Mouse (Mus musculus) midbrain, postnatal 0 days (tissue): ENCODE data around the gene Ttll13. TPM values are rescaled to one million over a fixed set of nuclear protein-coding genes. Genes with fewer than 3 reads are reported as not detected.

ENCODE experiments used
- ATAC-seq: fragments of 200-750 bp; cut with Nextera tagmentation; 2 replicates; pipeline ENCODE4 v1.8.0; 2017; ENCODE audit warnings: moderate number of reproducible peaks, mild to moderate bottlenecking, moderate TSS enrichment, moderate library complexity; ENCODE audit not compliant: low FRiP score
- DNase-seq: peaks from one replicate; pipeline ENCODE4 v3.0.0-alpha.2; 2015; ENCODE audit warnings: low spot score
- H3K27ac ChIP-seq: fragments of 300-500 bp; sonication (generic); 2 replicates; pipeline ENCODE4 v1.5.1; 2014; ENCODE audit warnings: low read depth, mild to moderate bottlenecking, low read length, mixed read lengths
- H3K27me3 ChIP-seq: fragments of 300-500 bp; sonication (generic); 2 replicates; pipeline ENCODE4 v1.6.1; 2014; ENCODE audit warnings: low read length, control low read depth, mixed read lengths; ENCODE audit not compliant: insufficient read depth
- H3K36me3 ChIP-seq: fragments of 300-500 bp; sonication (generic); 2 replicates; pipeline ENCODE4 v1.6.1; 2014; ENCODE audit warnings: low read length, control low read depth, mixed read lengths; ENCODE audit not compliant: insufficient read depth
- H3K4me1 ChIP-seq: fragments of 300-500 bp; sonication (generic); 2 replicates; pipeline ENCODE4 v1.6.1; 2014; ENCODE audit warnings: mild to moderate bottlenecking, control low read depth, antibody characterized with exemption, low read length, mixed read lengths; ENCODE audit not compliant: insufficient read depth
- H3K4me2 ChIP-seq: fragments of 300-500 bp; sonication (generic); 2 replicates; pipeline ENCODE4 v1.6.1; 2014; ENCODE audit warnings: low read depth, mild to moderate bottlenecking, low read length, mixed read lengths; ENCODE audit not compliant: poor library complexity, severe bottlenecking
- H3K4me3 ChIP-seq: fragments of 300-500 bp; sonication (generic); 2 replicates; pipeline ENCODE4 v1.5.1; 2014; ENCODE audit warnings: low read depth, mild to moderate bottlenecking, low read length, moderate library complexity
- H3K9ac ChIP-seq: fragments of 300-500 bp; sonication (generic); replicated peaks from 2 replicates; pipeline ENCODE4 v1.6.1; 2014; ENCODE audit warnings: mild to moderate bottlenecking, low read length, moderate library complexity, mixed read lengths; ENCODE audit not compliant: poor library complexity, severe bottlenecking
- H3K9me3 ChIP-seq: fragments of 300-500 bp; sonication (generic); 2 replicates; pipeline ENCODE4 v1.6.1; 2016; ENCODE audit warnings: low read length, control low read depth
- CTCF ChIP-seq: IDR thresholded peaks from 2 replicates; pipeline ENCODE4 v1.5.1; 2016; ENCODE audit warnings: antibody characterized with exemption, mild to moderate bottlenecking
- WGBS: fragments of 180-500 bp; shearing (Covaris S2); extraction: QIAGEN DNeasy Blood & Tissue Kit; methylation state at CpG from one replicate; pipeline ENCODE4 v1.1.7; 2014; 5-methylcytosine and 5-hydroxymethylcytosine counted together
- polyA plus RNA-seq: library from polyadenylated mRNA; unstranded; fragments of >200 nt; fragmentation: Nextera tagmentation; extraction: Ambion mirVana; gene quantifications from 2 replicates; pipeline ENCODE4 v1.2.1, GENCODE M21; 2015
- total RNA-seq: library from RNA; depleted of rRNA; stranded (reverse); fragments of >200 nt; gene quantifications from 2 replicates; pipeline ENCODE4 v1.2.3, GENCODE M21; 2014

The Ttll13 gene
- total and polyA plus RNA-seq, 2 experiments from 2014 or later = 1.2 to 3.2 TPM

- Histone ChIP-seq H3K36me3 (0 out of 2 replicates have a peak, but pooled peaks cover 3% of the 10 kb centered on the region), H3K9ac (0 out of 2 replicates have a peak overlapping the region, but pooled peaks have one; percentile 81), H3K9me3 (no peaks in the 10 kb centered on the region), H3K27ac (no peak overlapping the region), H3K27me3 (no peaks in the 10 kb centered on the region), H3K4me2 (peak overlapping the region; percentile 79), H3K4me1 (peaks cover 22% of the 10 kb centered on the region), H3K4me3 (peak overlapping the region; percentile 77)
- no peak for ATAC-seq
- WGBS = 74% methylated on average over 11 of the region's 11 CpGs
- no peak for DNase-seq
- no peak for TF ChIP-seq CTCF
Measured at GRCm38 (mm10) chr7:80199851-80200587, 46.2 kb upstream of the Ttll13 start.

GRCm38 (mm10) chr7:80200588-80200945 is 45.6 kb upstream of the Ttll13 start:
- Histone ChIP-seq H3K9ac (no peak overlapping the region), H3K9me3 (no peaks in the 10 kb centered on the region), H3K27me3 (no peaks in the 10 kb centered on the region), H3K4me2 (no peak overlapping the region), H3K4me1 (peaks cover 22% of the 10 kb centered on the region), H3K27ac (no peak overlapping the region), H3K36me3 (0 out of 2 replicates have a peak, but pooled peaks cover 3% of the 10 kb centered on the region), H3K4me3 (no peak overlapping the region)
- WGBS = 84% methylated on average over 6 of the region's 6 CpGs
- TF ChIP-seq CTCF = 0 out of 2 replicates have a peak, but pooled peaks have one; percentile 10
- DNase-seq (no peak), ATAC-seq (no peak)

GRCm38 (mm10) chr7:80200963-80201539 is 45.1 kb upstream of the Ttll13 start:
- no peak for DNase-seq
- Histone ChIP-seq H3K27me3 (no peaks in the 10 kb centered on the region), H3K4me1 (peaks cover 22% of the 10 kb centered on the region), H3K4me2 (no peak overlapping the region), H3K9me3 (no peaks in the 10 kb centered on the region), H3K9ac (0 out of 2 replicates have a peak overlapping the region, but pooled peaks have one; percentile 13), H3K27ac (no peak overlapping the region), H3K36me3 (0 out of 2 replicates have a peak, but pooled peaks cover 3% of the 10 kb centered on the region), H3K4me3 (no peak overlapping the region)
- no peak for TF ChIP-seq CTCF
- 76% methylated on average over 5 of the region's 5 CpGs for WGBS
- no peak for ATAC-seq

GRCm38 (mm10) chr7:80201888-80202540 is 44.2 kb upstream of the Ttll13 start:
- Histone ChIP-seq H3K36me3 (0 out of 2 replicates have a peak, but pooled peaks cover 3% of the 10 kb centered on the region), H3K4me2 (no peak overlapping the region), H3K27me3 (no peaks in the 10 kb centered on the region), H3K9me3 (no peaks in the 10 kb centered on the region), H3K4me3 (no peak overlapping the region), H3K9ac (no peak overlapping the region), H3K27ac (no peak overlapping the region; the same call in 1 of the 2 replicates), H3K4me1 (peaks cover 22% of the 10 kb centered on the region)
- ATAC-seq = no peak
- WGBS = 51% methylated on average over 15 of the region's 15 CpGs
- DNase-seq = peak; percentile 67
- TF ChIP-seq CTCF = no peak

- 0 out of 2 replicates have a peak, but pooled peaks cover 3% of the 10 kb centered on the region for H3K36me3 ChIP-seq
Measured at GRCm38 (mm10) chr7:80202961-80203360, 43.2 kb upstream of the Ttll13 start.

More at GRCm38 (mm10) chr7:80202961-80203360, 43.2 kb upstream of the Ttll13 start:
- H3K9ac ChIP-seq = 0 out of 2 replicates have a peak overlapping the region, but pooled peaks have one; percentile 39
- TF ChIP-seq CTCF = no peak
- H3K4me3 ChIP-seq = no peak overlapping the region
- H3K4me1 ChIP-seq = peaks cover 17% of the 10 kb centered on the region
- DNase-seq (no peak), ATAC-seq (no peak)
- H3K9me3 ChIP-seq = no peaks in the 10 kb centered on the region
- no peaks in the 10 kb centered on the region for H3K27me3 ChIP-seq
- 79% methylated on average over 5 of the region's 5 CpGs for WGBS
- no peak overlapping the region for H3K27ac ChIP-seq
- H3K4me2 ChIP-seq = no peak overlapping the region
